Mouse (Mus musculus): ENCODE measurements around the gene Ppp6r3.
"Not testable (repeated sequence)": the region's sequence is repeated elsewhere in the genome, so short reads cannot be mapped to it uniquely, and the experiment has no call there.

Ppp6r3 gene

GRCm38 (mm10) chr19:3550101-3550500 is 25.4 kb downstream of the Ppp6r3 start:
- DNase-seq (ENCODE audit: low read depth, low spot score): no peak
- 0 out of 2 replicates have a peak, but pooled peaks cover 2% of the 10 kb centered on the region for H3K36me3 ChIP-seq (ENCODE audit: control insufficient read depth, insufficient read depth, low read length, poor library complexity, severe bottlenecking)
- no peaks in the 10 kb centered on the region for H3K27me3 ChIP-seq (ENCODE audit: control insufficient read depth, insufficient read depth, low read length, poor library complexity, severe bottlenecking)

GRCm38 (mm10) chr19:3549263-3549662 is 26.3 kb downstream of the Ppp6r3 start:
- no peaks in the 10 kb centered on the region for H3K27me3 ChIP-seq (ENCODE audit: control insufficient read depth, insufficient read depth, low read length, poor library complexity, severe bottlenecking)
- H3K36me3 ChIP-seq (ENCODE audit: control insufficient read depth, insufficient read depth, low read length, poor library complexity, severe bottlenecking): 0 out of 2 replicates have a peak, but pooled peaks cover 2% of the 10 kb centered on the region
- DNase-seq (ENCODE audit: low read depth, low spot score): no peak

GRCm38 (mm10) chr19:3548311-3548710 is 27.2 kb downstream of the Ppp6r3 start:
- DNase-seq (ENCODE audit: low read depth, low spot score): no peak
- H3K27me3 ChIP-seq (ENCODE audit: control insufficient read depth, insufficient read depth, low read length, poor library complexity, severe bottlenecking): no peaks in the 10 kb centered on the region
- 0 out of 2 replicates have a peak, but pooled peaks cover 2% of the 10 kb centered on the region for H3K36me3 ChIP-seq (ENCODE audit: control insufficient read depth, insufficient read depth, low read length, poor library complexity, severe bottlenecking)

GRCm38 (mm10) chr19:3544995-3545394 is 30.6 kb downstream of the Ppp6r3 start:
- H3K36me3 ChIP-seq (ENCODE audit: control insufficient read depth, insufficient read depth, low read length, poor library complexity, severe bottlenecking): 0 out of 2 replicates have a peak, but pooled peaks cover 2% of the 10 kb centered on the region
- no peak for DNase-seq (ENCODE audit: low read depth, low spot score)
- H3K27me3 ChIP-seq (ENCODE audit: control insufficient read depth, insufficient read depth, low read length, poor library complexity, severe bottlenecking): no peaks in the 10 kb centered on the region

GRCm38 (mm10) chr19:3542591-3542990 is 33.0 kb downstream of the Ppp6r3 start:
- Histone ChIP-seq H3K36me3 (ENCODE audit: control insufficient read depth, insufficient read depth, low read length, poor library complexity, severe bottlenecking) (peaks cover under 1% of the 10 kb centered on the region; the same call in 1 of the 2 replicates), H3K27me3 (ENCODE audit: control insufficient read depth, insufficient read depth, low read length, poor library complexity, severe bottlenecking) (no peaks in the 10 kb centered on the region)
- no peak for DNase-seq (ENCODE audit: low read depth, low spot score)

- DNase-seq (ENCODE audit: low read depth, low spot score): no peak
- no peaks in the 10 kb centered on the region; the same call in 1 of the 2 replicates for H3K36me3 ChIP-seq (ENCODE audit: control insufficient read depth, insufficient read depth, low read length, poor library complexity, severe bottlenecking)
- H3K27me3 ChIP-seq (ENCODE audit: control insufficient read depth, insufficient read depth, low read length, poor library complexity, severe bottlenecking): no peaks in the 10 kb centered on the region
Observed at GRCm38 (mm10) chr19:3540997-3541396, 34.6 kb downstream of the Ppp6r3 start.

GRCm38 (mm10) chr19:3540254-3540653 is 35.3 kb downstream of the Ppp6r3 start:
- Histone ChIP-seq H3K36me3 (ENCODE audit: control insufficient read depth, insufficient read depth, low read length, poor library complexity, severe bottlenecking) (no peaks in the 10 kb centered on the region; the same call in 1 of the 2 replicates), H3K27me3 (ENCODE audit: control insufficient read depth, insufficient read depth, low read length, poor library complexity, severe bottlenecking) (no peaks in the 10 kb centered on the region)
- DNase-seq (ENCODE audit: low read depth, low spot score): no peak

GRCm38 (mm10) chr19:3539456-3539855 is 36.1 kb downstream of the Ppp6r3 start:
- no peak for DNase-seq (ENCODE audit: low read depth, low spot score)
- H3K27me3 ChIP-seq (ENCODE audit: control insufficient read depth, insufficient read depth, low read length, poor library complexity, severe bottlenecking): no peaks in the 10 kb centered on the region
- no peaks in the 10 kb centered on the region; the same call in 1 of the 2 replicates for H3K36me3 ChIP-seq (ENCODE audit: control insufficient read depth, insufficient read depth, low read length, poor library complexity, severe bottlenecking)

- H3K27me3 ChIP-seq (ENCODE audit: control insufficient read depth, insufficient read depth, low read length, poor library complexity, severe bottlenecking): no peaks in the 10 kb centered on the region
- DNase-seq (ENCODE audit: low read depth, low spot score): peak; percentile 64
- H3K36me3 ChIP-seq (ENCODE audit: control insufficient read depth, insufficient read depth, low read length, poor library complexity, severe bottlenecking): no peaks in the 10 kb centered on the region; the same call in 1 of the 2 replicates
Observed at GRCm38 (mm10) chr19:3537658-3538057, 37.9 kb downstream of the Ppp6r3 start.

GRCm38 (mm10) chr19:3534945-3535344 is 40.6 kb downstream of the Ppp6r3 start:
- H3K27me3 ChIP-seq (ENCODE audit: control insufficient read depth, insufficient read depth, low read length, poor library complexity, severe bottlenecking): no peaks in the 10 kb centered on the region
- no peaks in the 10 kb centered on the region; the same call in 1 of the 2 replicates for H3K36me3 ChIP-seq (ENCODE audit: control insufficient read depth, insufficient read depth, low read length, poor library complexity, severe bottlenecking)
- no peak for DNase-seq (ENCODE audit: low read depth, low spot score)

GRCm38 (mm10) chr19:3533266-3533966 is 42.1 kb downstream of the Ppp6r3 start:
- DNase-seq (ENCODE audit: low read depth, low spot score); H3K27me3 ChIP-seq (ENCODE audit: control insufficient read depth, insufficient read depth, low read length, poor library complexity, severe bottlenecking); H3K36me3 ChIP-seq (ENCODE audit: control insufficient read depth, insufficient read depth, low read length, poor library complexity, severe bottlenecking): not testable (repeated sequence)

- Histone ChIP-seq H3K27me3 (ENCODE audit: control insufficient read depth, insufficient read depth, low read length, poor library complexity, severe bottlenecking) (no peaks in the 10 kb centered on the region), H3K36me3 (ENCODE audit: control insufficient read depth, insufficient read depth, low read length, poor library complexity, severe bottlenecking) (no peaks in the 10 kb centered on the region)
- no peak for DNase-seq (ENCODE audit: low read depth, low spot score)
Observed at GRCm38 (mm10) chr19:3532717-3533260, 42.8 kb downstream of the Ppp6r3 start.

GRCm38 (mm10) chr19:3529781-3530180 is 45.8 kb downstream of the Ppp6r3 start:
- H3K27me3 ChIP-seq (ENCODE audit: control insufficient read depth, insufficient read depth, low read length, poor library complexity, severe bottlenecking): no peaks in the 10 kb centered on the region
- peaks cover 9% of the 10 kb centered on the region for H3K36me3 ChIP-seq (ENCODE audit: control insufficient read depth, insufficient read depth, low read length, poor library complexity, severe bottlenecking)
- no peak for DNase-seq (ENCODE audit: low read depth, low spot score)

- H3K36me3 ChIP-seq (ENCODE audit: control insufficient read depth, insufficient read depth, low read length, poor library complexity, severe bottlenecking): peaks cover 9% of the 10 kb centered on the region
- H3K27me3 ChIP-seq (ENCODE audit: control insufficient read depth, insufficient read depth, low read length, poor library complexity, severe bottlenecking): no peaks in the 10 kb centered on the region
- no peak for DNase-seq (ENCODE audit: low read depth, low spot score)
Observed at GRCm38 (mm10) chr19:3528646-3529045, 46.9 kb downstream of the Ppp6r3 start.

GRCm38 (mm10) chr19:3527531-3527930 is 48.0 kb downstream of the Ppp6r3 start:
- no peaks in the 10 kb centered on the region for H3K27me3 ChIP-seq (ENCODE audit: control insufficient read depth, insufficient read depth, low read length, poor library complexity, severe bottlenecking)
- no peak for DNase-seq (ENCODE audit: low read depth, low spot score)
- peaks cover 9% of the 10 kb centered on the region for H3K36me3 ChIP-seq (ENCODE audit: control insufficient read depth, insufficient read depth, low read length, poor library complexity, severe bottlenecking)

All from splenic B cell, adult 2 months (primary cell).